Mouse (Mus musculus) megakaryocyte-erythroid progenitor cell, adult 5 weeks (primary cell): ENCODE measurements around the gene Armc6. TPM values are rescaled to one million over a fixed set of nuclear protein-coding genes. Genes with fewer than 3 reads are reported as not detected.

Source experiments
- polyA plus RNA-seq: library from polyadenylated mRNA; stranded (reverse); fragments of >175 nt; gene quantifications from 2 replicates; pipeline ENCODE4 v1.2.3, GENCODE M21; 2012

Armc6 gene
- 8.3 and 9.8 TPM in 2 replicates for polyA plus RNA-seq

GRCm38 (mm10) chr8:70234080-70234780 lies at the start of gene Armc6, which contains the start of gene Sugp2:
TSS of gene Armc6 (minus strand) at chr8:70234466.
TSS of gene Sugp2 (plus strand) at chr8:70234226.

GRCm38 (mm10) chr8:70282603-70283135 lies 48.4 kb upstream of the Armc6 start, which contains the start of gene Homer3:
TSS of gene Homer3 (plus strand) at chr8:70282827.

GRCm38 (mm10) chr8:70212112-70213055 lies 21.9 kb downstream of the Armc6 start, which contains the start of gene Slc25a42:
TSS of gene Slc25a42 (minus strand) at chr8:70212305.

GRCm38 (mm10) chr8:70172043-70172681 lies 62.1 kb downstream of the Armc6 start, which contains the start of gene Tmem161a:
TSS of gene Tmem161a (plus strand) at chr8:70172356.

Other genes starting within 250 kb of the Armc6 start
- gene Gatad2a, start 238.1 kb downstream of the Armc6 start, polyA plus RNA-seq, result 94.1 and 106 TPM in 2 replicates
- 30.2 and 31.7 TPM in 2 replicates for gene Mau2, start 191.7 kb downstream of the Armc6 start, polyA plus RNA-seq
- 39.8 and 41.2 TPM in 2 replicates for gene Sugp1, start 191.7 kb downstream of the Armc6 start, polyA plus RNA-seq
- gene Tm6sf2, start 161.5 kb downstream of the Armc6 start, polyA plus RNA-seq, result not detected in 2 replicates
- 0.02 TPM in 1 of 2 replicates, not detected in the other for gene Hapln4, start 151.0 kb downstream of the Armc6 start, polyA plus RNA-seq
- gene Ncan, start 113.6 kb downstream of the Armc6 start, polyA plus RNA-seq, result not detected in 2 replicates
- 18.9 and 22.4 TPM in 2 replicates for gene Nr2c2ap, start 103.1 kb downstream of the Armc6 start, polyA plus RNA-seq
- gene Rfxank, start 95.3 kb downstream of the Armc6 start, polyA plus RNA-seq, result 8.8 and 10.6 TPM in 2 replicates
- gene Borcs8, start 95.0 kb downstream of the Armc6 start, polyA plus RNA-seq, result 86.9 and 91.2 TPM in 2 replicates
- 0.36 and 0.43 TPM in 2 replicates for gene Mef2b, start 94.8 kb downstream of the Armc6 start, polyA plus RNA-seq
- 127 and 132 TPM in 2 replicates for gene Tmem161a, start 62.1 kb downstream of the Armc6 start, polyA plus RNA-seq
- gene Slc25a42, start 22.2 kb downstream of the Armc6 start, polyA plus RNA-seq, result 4.1 and 4.4 TPM in 2 replicates
- 72.2 and 83.5 TPM in 2 replicates for gene Sugp2, start 240 bp downstream of the Armc6 start, polyA plus RNA-seq
- gene Homer3, start 48.4 kb upstream of the Armc6 start, polyA plus RNA-seq, result 45.4 and 65.9 TPM in 2 replicates
- gene Ddx49, start 68.0 kb upstream of the Armc6 start, polyA plus RNA-seq, result 62.7 and 66.5 TPM in 2 replicates
- gene Cope, start 68.1 kb upstream of the Armc6 start, polyA plus RNA-seq, result 419 and 474 TPM in 2 replicates
- gene Cers1, start 81.3 kb upstream of the Armc6 start, polyA plus RNA-seq, result 0.24 and 0.37 TPM in 2 replicates
- gene Gdf1, start 95.4 kb upstream of the Armc6 start, polyA plus RNA-seq, result 0.65 TPM in 1 of 2 replicates, not detected in the other
- gene Upf1, start 118.8 kb upstream of the Armc6 start, polyA plus RNA-seq, result 119 and 122 TPM in 2 replicates
- 0.32 and 1.8 TPM in 2 replicates for gene Comp, start 139.1 kb upstream of the Armc6 start, polyA plus RNA-seq
- gene Crtc1, start 205.1 kb upstream of the Armc6 start, polyA plus RNA-seq, result 24.5 and 27.2 TPM in 2 replicates
- gene Klhl26, start 242.5 kb upstream of the Armc6 start, polyA plus RNA-seq, result 5.9 and 6.5 TPM in 2 replicates